Mouse (Mus musculus): ENCODE results near the gene Ddx24. TPM values are rescaled to one million over a fixed set of nuclear protein-coding genes. Genes with fewer than 3 reads are reported as not detected.
"Not testable (repeated sequence)": the region's sequence is repeated elsewhere in the genome, so short reads cannot be mapped to it uniquely, and the experiment has no call there.

Gene Ddx24
- polyA plus RNA-seq (2015; fragmentation: Nextera tagmentation; extraction: Ambion mirVana), result 139 and 165 TPM in 2 replicates

DNA sequence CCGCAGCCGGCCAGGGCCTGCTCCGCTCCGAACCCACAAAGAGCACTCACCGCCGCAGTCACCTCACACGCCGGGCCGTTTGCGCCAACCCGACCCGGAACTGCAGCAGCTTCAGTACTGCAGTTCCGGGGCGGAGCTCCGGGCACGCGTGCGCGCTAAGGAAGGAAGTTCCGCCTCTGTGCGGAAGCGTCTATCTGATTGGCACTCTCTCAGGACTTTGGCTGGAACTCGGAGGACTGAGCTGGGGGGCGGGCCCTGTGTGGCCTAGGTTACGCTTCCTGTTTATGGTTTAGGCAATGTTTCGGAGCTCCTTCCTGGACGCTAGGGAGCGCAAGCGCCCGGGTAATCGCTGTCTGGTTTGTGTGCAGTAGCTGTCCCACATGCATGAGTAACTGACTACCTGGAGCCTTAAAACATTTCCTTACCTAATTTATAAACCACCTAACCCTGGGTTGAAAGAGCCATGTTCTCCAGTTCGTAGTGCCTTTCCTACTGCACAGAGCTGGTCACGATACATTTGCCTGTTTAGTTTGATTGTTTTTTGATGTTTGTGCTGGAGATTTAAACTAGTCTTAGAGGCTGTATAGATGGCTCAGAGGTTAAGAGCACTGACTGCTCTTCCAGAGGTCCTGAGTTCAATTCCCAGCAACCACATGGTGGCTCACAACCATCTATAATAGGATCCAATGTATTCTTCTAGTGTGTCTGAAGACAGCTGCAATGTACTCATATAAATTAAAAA, at the start of gene Ddx24:
Gene Ddx24 (minus strand): TSS at position 102 of the 742 bp plus-strand sequence.
- DNase-seq (ENCODE audit: low spot score), result peak; percentile 99

DNA sequence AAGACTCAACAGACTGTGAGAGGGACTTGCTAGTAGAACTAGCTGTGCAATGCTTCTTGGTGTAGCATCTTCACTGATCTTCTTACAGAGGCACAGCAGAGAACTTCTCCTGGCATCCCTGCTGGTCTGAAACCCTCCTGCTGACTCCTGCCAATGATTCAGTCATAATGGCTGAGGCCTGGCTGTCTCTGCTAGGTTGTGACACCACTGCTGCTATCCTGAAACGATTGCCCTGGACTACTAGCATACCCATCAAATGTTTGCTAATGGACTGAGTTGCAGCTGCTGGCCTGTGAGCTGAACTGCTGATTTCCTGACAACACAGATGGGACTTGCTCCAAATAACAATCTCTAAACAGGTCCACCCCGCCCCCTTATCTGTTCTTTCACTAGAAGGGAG, 48.9 kb upstream of the Ddx24 start:
- no peak for DNase-seq (ENCODE audit: low spot score)

DNA sequence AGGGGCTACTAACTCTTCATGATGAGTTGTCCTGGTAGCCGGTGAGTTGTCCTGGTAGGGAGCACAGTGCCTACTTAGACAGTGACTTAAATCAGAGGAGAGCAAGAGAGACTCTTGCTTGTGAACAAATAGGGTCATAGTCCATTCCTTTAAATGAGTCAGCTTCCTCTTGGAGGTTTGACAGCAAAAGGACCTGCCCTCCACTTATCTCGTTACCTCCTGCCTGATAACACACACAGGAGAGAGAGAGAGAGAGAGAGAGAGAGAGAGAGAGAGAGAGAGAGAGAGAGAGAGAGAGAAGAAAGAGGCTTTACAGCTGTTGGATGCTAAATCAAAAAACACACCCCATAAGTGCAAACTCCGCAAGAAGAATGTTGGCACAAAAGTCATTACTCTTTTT, 31.5 kb upstream of the Ddx24 start, which contains the start of gene Ifi27l2b:
Gene Ifi27l2b (minus strand): TSS at position 84 of the 400 bp plus-strand sequence.
- no peak for DNase-seq (ENCODE audit: low spot score)

DNA sequence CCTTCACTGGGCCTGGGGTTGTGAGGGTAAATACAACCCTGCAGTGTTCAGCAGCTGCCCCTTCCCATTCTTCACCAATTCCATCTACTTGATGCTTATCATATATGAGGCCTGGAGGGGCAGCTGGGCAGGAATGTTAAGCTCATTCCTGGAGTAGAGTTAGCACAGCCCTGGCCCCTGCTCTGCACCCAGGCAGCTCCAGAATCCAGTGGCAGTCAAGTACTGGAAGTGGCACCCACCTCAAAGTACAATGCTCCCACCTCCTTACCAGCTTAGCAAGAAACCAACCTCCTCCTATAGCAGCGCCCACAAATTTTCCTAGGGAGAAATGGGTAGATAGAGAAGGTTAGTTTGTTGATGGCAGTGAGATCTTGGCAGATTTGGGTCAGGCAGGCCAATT, 31.1 kb upstream of the Ddx24 start:
- DNase-seq (ENCODE audit: low spot score), result not testable (repeated sequence)

DNA sequence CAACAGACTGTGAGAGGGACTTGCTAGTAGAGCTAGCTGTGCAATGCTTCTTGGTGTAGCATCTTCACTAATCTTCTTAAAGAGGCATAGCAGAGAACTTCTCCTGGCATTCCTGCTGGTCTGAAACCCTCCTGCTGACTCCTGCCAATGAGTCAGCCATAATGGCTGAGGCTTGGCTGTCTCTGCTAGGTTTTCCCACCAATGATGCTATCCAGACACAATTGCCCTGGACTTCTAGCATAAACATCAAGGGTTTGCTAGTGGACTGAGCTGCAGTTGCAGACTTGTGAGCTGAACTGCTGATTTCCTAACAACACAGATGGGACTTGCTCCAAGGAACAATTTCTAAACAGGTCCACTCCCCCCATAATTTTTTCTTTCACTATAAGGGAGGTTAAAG, 27.7 kb upstream of the Ddx24 start:
- DNase-seq (ENCODE audit: low spot score), result no peak

DNA sequence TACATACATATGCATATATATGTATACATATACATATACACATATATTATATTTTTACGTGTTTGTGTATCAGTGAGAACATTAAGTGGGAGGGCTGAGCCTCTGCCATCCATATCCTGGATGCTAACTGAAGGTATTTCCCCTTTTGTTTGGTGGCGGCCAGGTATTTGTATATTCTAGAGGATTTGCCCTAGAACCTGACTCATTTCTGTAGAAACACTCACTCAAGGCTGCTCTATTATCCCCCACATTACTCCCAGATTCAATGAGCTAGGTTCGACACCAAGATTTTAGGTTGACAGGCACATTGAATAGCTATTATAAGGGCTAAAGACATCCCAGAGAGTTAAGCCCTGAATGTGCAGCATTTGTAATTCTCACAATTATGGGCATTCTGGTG, 19.4 kb upstream of the Ddx24 start:
- DNase-seq (ENCODE audit: low spot score), result no peak

DNA sequence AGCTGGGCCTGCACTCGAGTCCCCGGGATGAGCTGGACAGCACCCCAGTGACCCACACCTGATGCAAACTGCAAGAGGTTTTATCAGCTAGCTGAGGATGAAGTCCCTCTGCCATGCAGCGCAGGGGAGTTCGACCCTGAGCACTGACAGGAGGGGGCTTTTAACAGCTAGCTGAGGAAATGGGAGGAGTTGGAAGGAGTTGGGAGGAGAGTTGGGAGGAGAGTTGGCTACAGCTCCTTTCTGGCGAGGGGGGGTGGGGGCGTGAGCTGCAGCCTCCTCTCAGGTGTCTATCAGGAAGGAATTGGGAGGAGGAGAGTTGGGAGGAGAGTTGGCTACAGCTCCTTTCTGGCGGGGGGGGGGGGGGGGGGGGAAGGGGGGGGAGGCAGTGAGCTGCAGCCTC, 18.6 kb upstream of the Ddx24 start:
- not testable (repeated sequence) for DNase-seq (ENCODE audit: low spot score)

DNA sequence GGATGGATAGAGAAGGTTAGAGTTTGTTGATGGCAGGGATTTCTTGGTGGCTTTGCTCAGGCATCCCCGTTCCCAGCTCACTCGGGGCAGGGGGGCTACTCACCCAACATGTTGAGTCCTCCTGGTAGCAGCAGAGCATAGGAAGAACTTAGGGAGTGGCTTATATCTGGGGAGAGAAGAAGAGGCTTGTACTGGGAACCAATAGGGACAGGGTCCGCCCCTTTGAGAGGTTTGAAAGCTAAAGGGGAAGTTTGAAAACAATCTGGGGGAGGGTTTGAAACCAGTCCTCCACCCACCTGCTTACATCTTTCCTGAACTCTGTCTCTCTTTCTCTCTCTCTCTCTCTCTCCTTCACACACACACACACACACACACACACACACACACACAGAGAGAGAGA, 17.9 kb upstream of the Ddx24 start, which contains the start of gene Ifi27l2a:
Gene Ifi27l2a (minus strand): TSS at position 157 of the 400 bp plus-strand sequence.
- no peak for DNase-seq (ENCODE audit: low spot score)

DNA sequence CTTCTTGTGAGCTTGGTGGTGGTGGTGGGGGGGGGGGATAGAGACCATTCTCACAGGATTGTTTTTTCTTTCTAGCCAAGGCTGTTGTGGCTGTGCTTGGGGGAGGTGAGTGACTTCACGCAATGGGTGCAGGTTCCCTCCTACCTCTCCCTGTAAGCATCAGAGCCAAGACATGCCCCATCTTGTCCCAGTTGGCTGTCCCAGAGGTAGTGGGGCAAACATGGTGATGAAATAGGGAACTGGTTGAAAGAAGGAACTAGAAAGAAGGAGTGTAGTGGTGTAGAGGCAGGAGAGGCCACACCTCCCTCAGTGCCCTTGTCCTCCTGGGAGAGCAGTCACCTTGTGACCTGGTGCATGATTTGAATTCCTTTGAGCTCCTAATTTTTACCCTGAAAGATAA, 12.0 kb upstream of the Ddx24 start:
- DNase-seq (ENCODE audit: low spot score), result no peak

DNA sequence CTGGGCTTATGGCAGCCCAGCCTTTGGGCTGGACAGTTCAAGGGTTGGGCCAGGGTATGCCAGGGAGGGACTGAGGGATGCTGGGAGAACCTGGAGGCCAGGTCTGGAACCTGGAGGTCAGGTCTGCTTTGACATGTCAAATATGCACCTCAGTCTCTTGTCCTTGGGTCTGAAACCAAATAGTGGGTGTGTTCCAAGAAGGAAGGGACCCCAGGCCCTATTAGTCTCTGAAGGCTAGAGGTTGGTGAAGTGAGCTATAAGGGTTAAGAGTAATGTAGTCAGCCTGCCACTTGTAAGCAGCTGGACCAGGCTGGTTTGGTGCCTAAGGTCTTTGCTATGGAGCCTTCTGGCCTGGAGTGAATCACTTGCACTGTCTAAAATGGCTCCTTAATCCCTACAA, 9.2 kb upstream of the Ddx24 start:
- DNase-seq (ENCODE audit: low spot score), result no peak

DNA sequence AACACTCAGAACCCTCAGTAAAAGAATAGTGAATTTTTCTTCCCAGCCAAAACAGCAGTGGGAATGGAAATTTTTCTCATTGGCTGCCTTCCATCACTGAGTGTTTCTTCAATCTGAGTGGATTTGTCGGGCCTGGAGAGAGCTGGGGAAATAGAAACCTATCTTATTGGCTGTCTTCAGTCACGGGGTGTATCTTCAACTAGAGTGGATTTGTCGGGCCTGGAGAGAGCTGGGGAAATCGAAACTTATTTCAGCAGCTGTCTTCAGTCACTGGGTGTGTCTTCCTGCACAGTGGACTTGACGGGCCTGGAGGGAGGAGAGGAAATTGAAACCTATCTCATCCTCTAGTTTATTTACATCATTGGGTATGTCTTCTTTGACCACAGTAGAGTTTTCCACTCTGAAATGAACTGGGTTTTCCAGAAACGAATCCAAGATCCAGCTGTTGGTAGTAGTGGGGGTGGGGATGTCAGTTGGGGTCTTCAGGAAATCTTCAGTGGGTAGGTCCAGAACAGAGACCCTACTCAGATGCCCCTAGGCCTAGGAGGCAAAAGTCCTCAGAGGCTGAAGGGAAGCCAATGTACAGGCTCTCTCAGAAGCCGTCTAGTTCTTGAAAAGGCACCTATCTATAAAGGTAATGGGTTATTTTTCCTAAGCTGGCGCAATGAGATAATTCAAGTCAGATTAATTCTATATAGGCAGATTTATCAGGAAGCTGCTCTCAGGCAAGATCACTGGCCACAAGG, 8.5 kb upstream of the Ddx24 start, which contains the start of gene Ifi27:
Gene Ifi27 (plus strand): TSS at position 226 of the 746 bp plus-strand sequence.
- DNase-seq (ENCODE audit: low spot score), result peak; percentile 68

DNA sequence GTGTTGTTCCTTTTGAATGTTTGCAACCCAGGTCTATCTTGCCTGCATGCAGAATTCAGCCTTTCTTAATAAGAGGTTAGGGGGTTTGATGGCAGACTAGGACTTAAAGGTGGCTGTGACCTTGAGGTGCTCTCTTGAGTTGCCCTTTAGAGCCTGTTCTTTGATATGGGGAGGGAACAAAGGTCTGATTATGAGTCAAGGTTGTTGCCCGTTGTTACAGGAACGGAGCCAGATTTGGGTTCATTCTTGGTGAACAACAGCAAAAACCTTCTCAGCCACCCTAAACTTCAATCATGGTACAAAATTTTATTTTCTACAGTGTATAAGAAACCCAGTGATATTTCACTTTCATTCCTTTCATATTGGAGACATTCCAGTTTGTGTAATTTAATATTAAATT, 7.8 kb upstream of the Ddx24 start:
- DNase-seq (ENCODE audit: low spot score), result no peak

DNA sequence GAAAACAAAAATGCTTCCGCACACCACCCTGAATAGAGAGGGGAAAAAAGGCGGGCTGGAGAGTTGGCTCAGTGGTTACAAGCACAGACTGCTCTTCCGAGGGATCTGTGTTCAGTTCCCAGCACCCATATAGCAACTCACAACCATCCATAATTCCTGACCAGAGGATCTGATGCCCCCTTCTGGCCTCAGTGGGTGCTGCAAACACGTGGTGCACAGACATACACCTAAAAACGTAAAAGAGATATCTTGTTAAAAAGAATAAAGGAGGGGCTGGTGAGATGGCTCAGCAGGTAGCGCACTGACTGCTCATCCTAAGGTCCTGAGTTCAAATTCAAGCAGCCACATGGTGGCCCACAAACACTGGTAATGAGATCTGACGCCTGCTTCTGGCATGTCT, 1.1 kb upstream of the Ddx24 start:
- no peak for DNase-seq (ENCODE audit: low spot score)

DNA sequence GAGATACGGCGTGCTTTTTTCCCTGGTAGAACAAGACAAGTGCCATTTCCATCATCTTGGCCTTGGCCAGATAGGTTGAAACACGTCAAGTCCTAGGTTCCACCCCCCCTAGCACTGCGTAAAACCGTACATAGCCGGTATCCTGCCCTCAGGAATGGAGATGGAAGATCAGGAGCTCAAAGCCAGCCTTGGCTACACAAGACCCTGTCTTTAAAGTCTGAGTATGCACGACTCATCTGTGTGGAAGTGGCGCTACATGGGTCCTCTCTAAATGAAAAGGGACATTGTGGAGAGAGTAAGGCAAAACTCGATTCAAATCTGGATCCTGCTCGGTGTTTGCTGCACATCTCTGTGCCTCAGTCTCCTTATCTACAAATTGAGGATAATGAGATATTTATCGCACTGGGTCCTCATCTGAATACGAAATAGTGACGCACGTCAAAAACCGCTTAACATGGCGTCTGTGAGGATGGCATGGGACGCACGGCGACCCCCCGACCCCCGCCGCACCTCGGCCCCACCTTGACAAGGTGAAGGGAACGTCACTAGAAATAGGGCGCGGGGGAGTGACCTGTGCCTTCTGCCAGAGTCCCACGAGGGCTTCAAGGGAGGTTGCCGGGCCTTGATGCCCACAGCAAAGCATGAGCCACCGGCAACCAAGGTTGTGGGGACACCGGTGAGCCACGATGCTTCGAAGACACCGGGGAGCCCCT, 458 bp downstream of the Ddx24 start:
- no peak for DNase-seq (ENCODE audit: low spot score)

DNA sequence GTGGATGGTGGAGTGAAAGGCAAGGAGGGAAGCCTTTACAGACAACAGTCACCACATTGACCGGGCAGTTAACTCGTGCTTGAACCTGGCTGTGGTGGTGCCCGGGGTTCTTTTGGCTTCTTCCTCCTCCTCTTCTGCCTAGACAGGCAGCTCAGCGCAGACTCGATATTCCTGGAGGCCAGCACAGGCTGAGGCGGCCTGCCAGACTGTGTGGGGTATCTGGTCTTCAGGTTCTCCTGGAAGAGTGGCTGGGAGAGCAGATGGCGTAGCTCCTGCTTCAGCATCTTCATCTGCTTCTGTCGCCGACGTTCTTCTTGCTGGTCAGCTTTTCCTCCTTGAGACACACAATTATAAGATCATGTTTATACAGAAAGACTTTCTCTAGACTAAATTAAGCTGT, 17.5 kb downstream of the Ddx24 start:
- no peak for DNase-seq (ENCODE audit: low spot score)

DNA sequence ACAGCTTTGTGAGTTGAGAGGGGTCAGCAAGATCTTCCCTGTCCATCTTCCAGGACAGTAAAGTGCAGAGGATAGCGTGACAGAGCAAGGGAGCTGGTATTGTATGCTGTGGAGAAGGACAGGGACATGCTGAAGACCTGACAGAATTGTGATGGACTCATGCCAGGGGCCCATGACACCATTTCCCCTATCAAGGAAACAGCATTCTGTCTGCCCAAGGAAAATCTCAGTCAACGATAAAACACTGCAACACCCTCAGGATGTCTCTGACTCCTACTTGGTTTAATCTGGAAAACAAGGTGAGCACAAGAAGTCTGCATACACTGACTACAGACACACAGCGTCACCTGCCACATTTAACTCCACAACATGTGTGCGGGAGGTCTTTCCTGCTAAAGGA, 17.9 kb downstream of the Ddx24 start, which contains the start of gene 9330161L09Rik:
Gene 9330161L09Rik (minus strand): TSS at position 101 of the 400 bp plus-strand sequence.
- no peak for DNase-seq (ENCODE audit: low spot score)

DNA sequence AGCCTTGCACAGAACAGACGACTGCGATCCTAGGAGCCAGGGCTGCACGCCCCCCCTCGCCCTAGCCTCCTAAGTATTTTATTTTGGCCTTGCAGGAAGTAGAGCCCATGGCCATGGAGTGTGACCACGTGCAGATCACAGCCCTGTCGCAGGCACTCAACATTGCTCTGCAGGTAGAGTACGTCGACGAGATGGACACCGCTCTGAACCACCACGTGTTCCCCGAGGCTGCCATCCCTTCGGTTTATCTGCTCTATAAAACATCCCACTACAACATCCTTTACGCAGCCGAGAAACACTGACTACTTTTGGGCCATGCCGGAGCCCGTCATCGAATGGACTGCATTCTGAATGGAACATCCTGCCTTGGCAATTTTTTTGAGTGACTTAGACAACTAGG, 21.5 kb downstream of the Ddx24 start:
- no peak for DNase-seq (ENCODE audit: low spot score)

DNA sequence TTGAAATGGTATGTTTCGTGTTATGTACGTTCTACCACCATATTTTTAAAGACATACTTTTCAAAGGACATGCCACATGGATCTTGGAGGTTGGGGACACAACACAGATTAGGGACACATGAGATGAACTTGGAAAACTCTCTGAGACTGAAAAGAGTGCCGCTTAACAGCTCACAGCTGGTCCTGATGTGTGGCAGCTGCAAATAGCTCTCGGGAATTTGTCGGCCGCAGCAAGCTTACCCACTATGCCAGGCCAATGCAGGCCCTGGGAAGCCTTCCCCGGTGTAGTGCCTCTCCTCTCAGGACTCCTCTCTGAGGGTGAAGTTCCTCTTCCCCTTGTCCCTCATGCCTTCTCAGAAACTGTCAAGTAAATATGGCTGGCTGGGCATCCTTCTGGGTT, 28.9 kb downstream of the Ddx24 start:
- DNase-seq (ENCODE audit: low spot score), result no peak

DNA sequence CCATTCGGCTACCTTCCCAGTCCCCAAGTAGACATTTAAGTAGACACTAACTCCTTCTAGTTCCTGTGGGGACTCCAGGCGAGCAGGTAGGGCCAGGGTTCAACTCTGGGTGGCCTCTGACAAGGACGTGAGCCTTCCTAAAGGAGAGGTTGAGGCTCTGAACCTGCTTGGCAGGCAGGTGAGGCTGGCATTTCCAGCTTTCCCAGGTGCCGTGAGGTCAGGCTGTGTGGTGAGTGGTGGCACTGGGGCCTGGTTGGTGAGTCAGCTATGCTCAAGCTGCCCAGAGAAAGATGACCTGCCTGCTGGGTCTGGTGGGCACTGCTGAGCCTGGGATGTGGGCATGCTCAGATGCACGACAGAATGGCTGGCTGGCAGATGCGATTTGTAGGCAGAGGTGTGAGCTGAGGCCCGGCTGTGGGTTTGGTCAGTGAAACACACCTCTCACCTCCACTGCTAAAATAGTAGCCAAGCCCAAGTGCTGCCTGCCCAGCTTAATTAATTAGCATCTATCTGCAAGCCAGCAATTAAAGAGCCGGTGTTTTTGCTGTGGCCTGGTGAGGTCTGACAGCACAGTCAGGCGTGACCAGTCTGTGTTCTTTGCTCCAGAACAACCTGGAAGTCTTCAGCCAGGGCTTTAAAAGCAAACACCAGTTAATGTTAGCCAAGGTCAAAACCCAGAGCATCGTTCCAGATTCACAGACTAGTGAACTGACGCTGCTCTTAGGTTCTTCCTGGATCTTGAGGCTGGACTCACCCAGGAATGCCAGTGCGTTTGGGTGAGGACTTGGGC, 29.9 kb downstream of the Ddx24 start:
- DNase-seq (ENCODE audit: low spot score), result no peak

DNA sequence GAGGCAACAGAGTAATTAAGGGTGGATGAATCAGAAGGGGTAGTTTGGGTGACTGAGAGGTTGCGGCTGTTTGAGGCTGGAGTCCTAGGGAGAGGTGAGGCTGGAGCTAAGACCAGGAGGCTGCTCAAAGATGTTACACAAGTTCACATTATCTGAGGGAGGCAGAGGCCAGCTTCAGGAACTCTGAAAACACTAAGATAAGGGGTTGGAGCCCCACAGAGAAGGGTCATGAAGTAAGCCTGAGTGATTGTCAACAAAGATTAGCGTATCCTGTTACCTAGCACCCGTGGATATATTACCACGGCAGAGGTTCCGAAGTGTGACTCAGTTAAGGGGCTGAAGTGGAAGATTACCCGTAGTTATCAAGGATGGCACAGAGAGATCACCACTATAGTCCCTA, 32.1 kb downstream of the Ddx24 start:
- DNase-seq (ENCODE audit: low spot score), result no peak

DNA sequence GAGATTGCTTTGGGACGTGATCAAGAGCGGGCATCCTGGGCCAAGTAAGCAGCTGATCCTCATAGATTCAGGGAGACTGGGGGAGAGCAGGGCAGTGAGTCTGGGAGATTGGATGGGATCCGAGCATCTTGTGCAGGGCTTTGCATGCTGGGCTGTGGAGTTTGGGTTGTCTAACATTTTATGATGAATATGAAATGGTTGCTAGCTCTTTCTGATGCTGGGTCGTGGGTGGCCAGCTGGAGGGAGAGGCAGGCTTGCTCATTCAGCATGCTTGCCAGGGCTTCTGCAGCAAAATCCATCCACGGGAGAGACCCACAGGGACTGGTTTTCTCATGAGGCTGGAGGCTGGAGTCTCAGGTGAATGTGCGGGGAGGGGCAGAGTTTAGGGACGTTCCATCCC, 34.5 kb downstream of the Ddx24 start:
- no peak for DNase-seq (ENCODE audit: low spot score)
